Mouse (Mus musculus): ENCODE measurements at regions not wholly inside any gene's neighbourhood (a gene's known extent, or its start where the extent isn't known, plus 50 kb on each side); places are given as distances from the start of the nearest gene placed in this dataset.

DNA sequence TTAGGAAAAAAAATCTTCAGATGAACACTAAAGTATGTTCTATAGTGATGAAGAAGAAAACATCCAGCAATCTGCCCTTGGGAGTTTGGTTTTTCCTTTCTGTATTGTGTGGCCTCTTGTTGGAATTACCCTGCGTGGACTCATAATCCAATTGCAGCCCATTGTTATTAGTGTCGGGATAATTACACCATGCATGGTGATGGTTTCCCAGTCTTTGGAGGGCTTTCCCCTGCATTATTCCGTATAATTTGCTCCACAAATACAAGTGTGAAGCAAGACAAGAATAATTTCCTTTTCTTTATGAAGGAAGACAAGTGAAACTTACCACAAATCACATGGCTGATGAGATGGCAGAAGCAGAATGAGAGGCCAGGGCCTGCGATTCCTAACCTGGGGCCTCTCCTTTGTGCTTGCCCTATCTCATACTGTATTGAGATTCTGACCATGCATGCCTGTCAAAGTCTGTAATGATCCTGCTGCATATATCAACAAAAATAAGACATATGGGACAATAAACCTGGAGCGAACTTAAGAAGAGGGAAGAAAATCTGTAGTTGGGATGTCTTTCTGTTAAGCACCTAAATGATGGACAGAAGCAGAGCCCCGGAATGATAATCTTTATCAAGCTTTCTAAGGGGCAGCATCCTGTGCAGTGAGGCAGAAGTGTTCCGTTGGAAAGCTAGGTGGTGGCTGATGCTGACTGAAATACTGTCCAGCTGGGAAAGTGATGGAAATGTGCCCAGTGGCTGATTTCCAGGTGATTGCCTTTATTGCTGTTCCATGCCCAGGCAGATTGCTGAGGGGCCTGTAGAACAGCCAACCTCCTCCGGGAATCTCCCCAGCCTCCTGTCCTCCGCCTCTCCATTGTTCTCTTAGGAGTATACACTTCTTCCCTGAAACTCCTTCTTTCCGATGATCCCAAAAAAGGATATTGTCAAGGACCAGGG lies 130.8 kb upstream of the 4933402D24Rik start:
- no peak for DNase-seq (ENCODE audit: low read depth, low spot score)
- H3K4me1 ChIP-seq (ENCODE audit: control insufficient read depth in 1 of 2, insufficient read depth in 2 of 2, low read length in 2 of 2), result no peaks in the 10 kb centered on the region
- no peak overlapping the region for H3K4me3 ChIP-seq (ENCODE audit: control insufficient read depth in 1 of 2, insufficient read depth in 1 of 2, low read depth in 2 of 2, low read length in 2 of 2)
- H3K79me2 ChIP-seq (ENCODE audit: control insufficient read depth, insufficient read depth, low read length, poor library complexity), result no peaks in the 10 kb centered on the region
- no peaks in the 10 kb centered on the region for H3K36me3 ChIP-seq (ENCODE audit: control insufficient read depth in 1 of 2, insufficient read depth in 2 of 2, low read length in 2 of 2)
- H3K27me3 ChIP-seq (ENCODE audit: control insufficient read depth in 1 of 2, insufficient read depth in 2 of 2, low read length in 2 of 2), result no peaks in the 10 kb centered on the region
- H3K9me3 ChIP-seq (replicated peaks; ENCODE audit: insufficient read depth, low read length), result no peaks in the 10 kb centered on the region
- H3K9ac ChIP-seq (ENCODE audit: control insufficient read depth, low read depth, low read length, poor library complexity, severe bottlenecking), result no peak overlapping the region
- no peak overlapping the region for H3K27ac ChIP-seq (ENCODE audit: control insufficient read depth, low read depth, low read length)
- no peak for TF ChIP-seq HCFC1 (IDR thresholded peaks at IDR 0.05; ENCODE audit: low read depth, low read length)
- TF ChIP-seq MYB (IDR thresholded peaks at IDR 0.05; ENCODE audit: low read depth, low read length), result no peak
- no peak for TF ChIP-seq CHD1 (IDR thresholded peaks at IDR 0.05; ENCODE audit: low read depth, low read length)
- TF ChIP-seq USF1 (IDR thresholded peaks at IDR 0.05; ENCODE audit: low read depth, low read length), result no peak
- TF ChIP-seq ZKSCAN1 (IDR thresholded peaks at IDR 0.05; ENCODE audit: low read depth, low read length), result no peak
- TF ChIP-seq TAL1 (IDR thresholded peaks at IDR 0.05; ENCODE audit: low read length), result no peak
- TF ChIP-seq UBTF (IDR thresholded peaks at IDR 0.05; ENCODE audit: borderline replicate concordance, insufficient read depth, low read depth, low read length), result no peak

DNA sequence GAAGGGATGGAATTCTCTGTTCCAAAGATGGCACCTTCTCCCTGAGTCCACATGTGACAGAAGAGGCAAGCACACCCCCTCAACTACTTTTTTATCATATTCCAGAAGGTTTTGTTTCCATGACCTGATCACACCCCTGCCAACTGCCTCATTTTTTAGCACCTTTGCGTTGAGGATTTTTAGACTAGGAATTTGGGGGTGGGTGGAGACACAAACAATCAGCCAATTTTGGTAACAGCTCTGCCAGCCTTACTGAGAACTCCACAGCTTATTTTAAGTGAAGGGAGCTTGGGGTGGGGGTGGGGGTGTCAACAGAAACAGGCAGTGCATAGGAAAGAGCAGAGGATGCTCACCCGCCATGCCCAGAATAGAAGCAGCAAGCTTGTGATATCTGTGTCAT lies 129.7 kb upstream of the 4933402D24Rik start:
- H3K27me3 ChIP-seq (ENCODE audit: control insufficient read depth in 1 of 2, insufficient read depth in 2 of 2, low read length in 2 of 2), result no peaks in the 10 kb centered on the region
- no peaks in the 10 kb centered on the region for H3K9me3 ChIP-seq (replicated peaks; ENCODE audit: insufficient read depth, low read length)
- H3K9ac ChIP-seq (ENCODE audit: control insufficient read depth, low read depth, low read length, poor library complexity, severe bottlenecking), result no peak overlapping the region
- TF ChIP-seq TBP (IDR thresholded peaks at IDR 0.05; ENCODE audit: low read depth, low read length), result no peak
- no peak for TF ChIP-seq RCOR1 (IDR thresholded peaks at IDR 0.05; ENCODE audit: low read depth, low read length)
- TF ChIP-seq MYB (IDR thresholded peaks at IDR 0.05; ENCODE audit: low read depth, low read length), result no peak
- no peak for TF ChIP-seq KAT2A (conservative IDR thresholded peaks at IDR 0.05; ENCODE audit: low read depth, low read length)
- TF ChIP-seq ZNF384 (IDR thresholded peaks at IDR 0.05; ENCODE audit: low read depth, low read length), result no peak
- no peak for TF ChIP-seq POLR2AphosphoS2 (IDR thresholded peaks at IDR 0.05; ENCODE audit: low read length)
- TF ChIP-seq MAX (IDR thresholded peaks at IDR 0.05; ENCODE audit: low read length), result no peak
- TF ChIP-seq MYC (IDR thresholded peaks at IDR 0.05; ENCODE audit: low read depth, low read length), result no peak
- TF ChIP-seq GABPA (IDR thresholded peaks at IDR 0.05; ENCODE audit: low read depth, low read length), result no peak
- TF ChIP-seq E2F4 (IDR thresholded peaks at IDR 0.05; ENCODE audit: borderline replicate concordance, low read depth, low read length), result no peak
- no peak for TF ChIP-seq ELF1 (IDR thresholded peaks at IDR 0.05; ENCODE audit: low read depth, low read length)
- H3K4me1 ChIP-seq (ENCODE audit: control insufficient read depth in 1 of 2, insufficient read depth in 2 of 2, low read length in 2 of 2), result no peaks in the 10 kb centered on the region
- H3K36me3 ChIP-seq (ENCODE audit: control insufficient read depth in 1 of 2, insufficient read depth in 2 of 2, low read length in 2 of 2), result no peaks in the 10 kb centered on the region
- no peak for DNase-seq (ENCODE audit: low read depth, low spot score)
- H3K79me2 ChIP-seq (ENCODE audit: control insufficient read depth, insufficient read depth, low read length, poor library complexity), result no peaks in the 10 kb centered on the region
- no peak overlapping the region for H3K4me3 ChIP-seq (ENCODE audit: control insufficient read depth in 1 of 2, insufficient read depth in 1 of 2, low read depth in 2 of 2, low read length in 2 of 2)
- H3K27ac ChIP-seq (ENCODE audit: control insufficient read depth, low read depth, low read length), result no peak overlapping the region
